ENCODE assay signal across 17 mouse cellular contexts in genomic region chr8:70943187-70943586, GRCm38 (mm10). TPM values are rescaled to one million over a fixed set of nuclear protein-coding genes. Genes with fewer than 3 reads are reported as not detected.
"Had no signal": no experiment of that assay in that cellular context is flagged by ENCODE, and none has a peak within 500 bp of the region (broad histone marks: within the 10 kb centered on the region; RNA-seq: fewer than 3 reads in every experiment).

No protein-coding gene starts in this region.

- H3K36me3 ChIP-seq: liver, embryonic 12.5 days; midbrain, embryonic 13.5 days; midbrain, embryonic 15.5 days; neural tube, embryonic 12.5 days; stomach, embryonic 15.5 days had no signal

- H3K4me2 ChIP-seq: liver, embryonic 12.5 days; lung, embryonic 14.5 days; midbrain, embryonic 11.5 days; midbrain, embryonic 13.5 days; midbrain, embryonic 15.5 days; neural tube, embryonic 12.5 days; stomach, embryonic 15.5 days had no signal

- H3K9ac ChIP-seq: liver, embryonic 12.5 days; liver, embryonic 14.5 days; lung, embryonic 14.5 days; midbrain, embryonic 13.5 days; midbrain, embryonic 15.5 days; neural tube, embryonic 12.5 days; stomach, embryonic 15.5 days had no signal

- ATAC-seq: liver, embryonic 12.5 days; midbrain, embryonic 13.5 days; midbrain, embryonic 15.5 days had no signal

- H3K9me3 ChIP-seq: liver, embryonic 12.5 days; megakaryocyte, embryonic 14.5 days; midbrain, embryonic 13.5 days; midbrain, embryonic 15.5 days; neural tube, embryonic 12.5 days; stomach, embryonic 15.5 days had no signal

- H3K27me3 ChIP-seq: midbrain, embryonic 13.5 days; midbrain, embryonic 15.5 days; neural tube, embryonic 12.5 days; stomach, embryonic 15.5 days had no signal

- H3K27ac ChIP-seq: liver, embryonic 12.5 days; liver, embryonic 14.5 days; midbrain, embryonic 13.5 days; midbrain, embryonic 15.5 days; neural tube, embryonic 12.5 days; stomach, embryonic 15.5 days; stomach, postnatal 0 days had no signal

- H3K4me1 ChIP-seq: liver, embryonic 12.5 days; midbrain, embryonic 13.5 days; midbrain, embryonic 15.5 days; neural tube, embryonic 12.5 days; stomach, embryonic 15.5 days had no signal

- DNase-seq: lung, adult 18-20 months; lung, embryonic 14.5 days; lung, postnatal 4 days; right cerebral cortex, postnatal 14 days; thymus, postnatal 14 days; thymus, postnatal 36 days had no signal

- H3K4me3 ChIP-seq: liver, embryonic 12.5 days; megakaryocyte, embryonic 14.5 days; midbrain, embryonic 13.5 days; midbrain, embryonic 15.5 days; neural tube, embryonic 12.5 days; stomach, embryonic 15.5 days had no signal

RNA-seq across cellular contexts. Expression of gene Slc5a5, which starts 50.6 kb away (rescaled TPM):
- total RNA-seq: monocyte, adult 5-6 weeks; neutrophil, adult 5-6 weeks had no signal
